Mouse (Mus musculus) thymus, postnatal 4 days (tissue): ENCODE results near the gene Tex14.
A peak's percentile ranks its signal among the peaks of the same experiment; 100 is the strongest.
"Not testable (repeated sequence)": the region's sequence is repeated elsewhere in the genome, so short reads cannot be mapped to it uniquely, and the experiment has no call there.

Source experiments
- DNase-seq: peaks from one replicate; pipeline ENCODE4 v3.0.0; 2021

Gene Tex14

DNA sequence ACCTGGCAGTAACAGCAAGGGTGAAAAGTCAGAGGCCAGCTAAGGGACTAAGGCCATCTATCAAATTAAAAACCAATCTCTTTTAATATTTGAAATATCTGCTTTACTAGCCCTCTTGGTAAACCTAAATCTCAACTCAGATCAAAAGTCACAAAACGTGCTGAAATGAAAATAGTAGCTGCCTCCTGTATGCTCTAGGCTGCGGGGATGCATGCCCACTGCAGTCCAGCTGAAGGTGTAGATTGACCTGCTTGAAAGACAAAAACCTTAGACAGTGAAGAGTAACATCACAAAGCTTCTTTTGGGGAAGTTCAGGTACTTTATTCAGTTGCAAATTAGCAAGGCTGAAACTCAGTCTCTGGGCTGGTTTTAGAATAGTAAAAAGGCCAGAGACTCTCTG lies 74.3 kb downstream of the Tex14 start:
- DNase-seq: not testable (repeated sequence)

GRCm38 (mm10) chr11:87483796-87484326 lies 79.0 kb downstream of the Tex14 start:
- DNase-seq: no peak

- no peak for DNase-seq
Measured at GRCm38 (mm10) chr11:87488948-87489347, 84.1 kb downstream of the Tex14 start.

- no peak for DNase-seq
Measured at GRCm38 (mm10) chr11:87504690-87505214, 99.9 kb downstream of the Tex14 start.

GRCm38 (mm10) chr11:87506502-87506901 lies 101.6 kb downstream of the Tex14 start:
- no peak for DNase-seq

DNA sequence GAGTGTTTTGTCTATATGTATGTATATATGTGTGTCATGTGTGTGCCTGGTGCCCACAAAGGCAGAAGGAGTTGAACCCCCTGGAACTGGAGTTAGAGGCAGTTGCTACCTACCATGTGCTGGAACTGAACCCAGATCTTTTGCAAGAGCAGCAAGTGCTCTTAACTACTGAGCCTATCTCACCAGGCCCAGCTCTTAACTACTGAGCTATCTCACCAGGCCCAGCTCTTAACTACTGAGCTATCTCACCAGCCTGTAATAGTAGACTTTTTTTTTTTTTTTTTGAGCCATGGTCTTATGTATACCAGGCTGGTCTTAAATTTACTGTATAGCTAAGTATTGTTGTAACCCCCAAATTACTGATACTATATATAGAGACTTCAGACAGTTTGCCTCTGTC lies 102.2 kb downstream of the Tex14 start:
- no peak for DNase-seq

GRCm38 (mm10) chr11:87519260-87519659 lies 114.4 kb downstream of the Tex14 start:
- peak; percentile 54 for DNase-seq

DNA sequence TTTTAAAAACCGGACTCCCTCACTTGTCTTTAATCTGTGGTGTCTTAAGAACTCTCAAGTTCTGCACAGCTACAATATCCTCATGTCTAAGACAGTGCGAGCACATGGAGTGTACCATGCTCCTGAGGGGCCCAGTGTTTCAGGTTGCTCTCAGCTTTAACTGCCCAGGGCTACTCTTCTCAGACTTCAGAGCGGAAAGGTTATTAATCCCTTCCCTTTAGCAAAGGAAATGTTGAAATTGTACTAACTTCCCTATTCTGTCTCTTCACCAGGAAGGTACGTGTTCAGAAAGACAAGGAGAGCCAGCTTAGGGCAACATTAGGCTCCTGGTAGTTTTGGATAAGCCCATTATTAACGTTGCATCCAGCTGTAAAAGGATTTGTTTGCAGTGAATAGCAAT lies 118.6 kb downstream of the Tex14 start:
- DNase-seq: no peak

GRCm38 (mm10) chr11:87523967-87524366 lies 119.1 kb downstream of the Tex14 start:
- DNase-seq: no peak

DNA sequence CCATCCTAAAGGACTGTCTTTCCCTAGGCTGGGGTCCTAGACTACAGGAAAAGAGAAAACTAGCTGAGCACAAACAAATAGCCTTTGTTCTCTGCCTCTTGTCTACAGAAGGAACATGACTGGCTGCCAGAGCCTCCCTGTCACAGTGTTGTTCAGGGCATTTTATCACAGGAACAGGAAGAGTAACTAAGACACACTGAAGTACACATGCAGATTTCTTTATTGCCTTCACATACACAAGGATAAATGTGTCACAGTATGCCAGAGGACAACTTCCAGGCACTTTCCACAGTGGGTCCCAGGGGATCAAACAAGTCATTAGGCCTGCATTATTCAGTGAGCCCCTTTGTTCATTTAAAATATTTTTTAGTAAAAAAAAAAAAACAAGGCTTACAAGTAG lies 119.9 kb downstream of the Tex14 start:
- no peak for DNase-seq

DNA sequence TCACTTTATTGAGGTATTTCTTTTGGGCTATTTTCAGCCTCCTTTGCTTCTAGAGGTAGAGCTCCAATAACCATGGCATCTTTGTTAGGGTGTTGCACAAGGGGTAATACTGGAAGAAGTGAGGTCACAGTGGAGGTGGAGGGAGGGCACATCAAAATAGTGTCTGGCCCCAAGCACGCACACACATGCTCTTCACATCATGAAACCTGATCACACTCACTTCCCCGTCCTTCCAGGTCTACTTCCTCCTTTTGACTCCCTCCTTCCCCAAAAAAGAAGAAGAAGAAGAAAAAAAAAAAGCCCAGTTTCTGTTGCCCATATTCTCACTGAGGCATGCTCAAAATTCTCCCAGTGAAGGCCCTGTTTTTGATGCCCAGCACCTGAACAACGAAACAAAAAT lies 122.5 kb downstream of the Tex14 start:
- no peak for DNase-seq

GRCm38 (mm10) chr11:87527990-87528389 lies 123.1 kb downstream of the Tex14 start:
- peak; percentile 28 for DNase-seq

DNA sequence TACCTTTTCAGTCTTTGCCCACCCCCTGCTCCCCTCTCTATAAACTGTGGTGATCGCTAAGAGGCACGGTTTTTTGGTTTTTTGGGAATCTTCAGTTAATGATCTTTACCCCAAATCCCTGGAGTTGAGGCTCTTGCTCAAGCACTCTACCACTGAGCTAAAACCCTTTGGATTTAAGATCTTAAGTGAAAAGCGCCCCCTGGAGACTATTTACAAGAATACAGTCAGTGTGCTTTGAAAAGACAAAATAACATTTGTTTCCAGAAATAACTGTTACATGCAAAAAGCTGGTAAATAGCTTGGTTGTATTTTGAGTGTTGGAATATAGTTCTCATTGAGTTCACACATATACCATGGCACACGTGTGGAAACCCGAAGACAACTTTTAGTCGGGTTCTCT lies 126.8 kb downstream of the Tex14 start:
- DNase-seq: no peak

DNA sequence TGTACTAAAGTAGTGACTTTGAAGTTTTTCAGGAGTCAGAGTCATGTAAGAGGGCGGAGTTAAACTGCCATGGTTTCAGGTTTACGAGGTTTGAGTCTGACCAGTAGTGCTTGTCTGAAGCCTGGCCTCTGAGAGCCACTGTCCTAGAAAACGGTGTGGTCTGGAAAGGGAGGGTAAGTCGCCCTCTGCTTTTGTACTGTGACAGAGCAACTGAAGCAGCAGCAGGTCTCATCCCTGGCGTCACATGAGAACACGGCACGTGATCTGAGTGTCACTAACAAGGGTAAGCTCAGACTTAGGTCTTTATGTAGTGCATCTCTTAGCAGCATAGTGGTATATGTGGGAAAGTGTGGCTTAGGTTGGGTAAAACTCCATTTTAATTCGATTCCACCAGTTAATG lies 137.4 kb downstream of the Tex14 start:
- no peak for DNase-seq

DNA sequence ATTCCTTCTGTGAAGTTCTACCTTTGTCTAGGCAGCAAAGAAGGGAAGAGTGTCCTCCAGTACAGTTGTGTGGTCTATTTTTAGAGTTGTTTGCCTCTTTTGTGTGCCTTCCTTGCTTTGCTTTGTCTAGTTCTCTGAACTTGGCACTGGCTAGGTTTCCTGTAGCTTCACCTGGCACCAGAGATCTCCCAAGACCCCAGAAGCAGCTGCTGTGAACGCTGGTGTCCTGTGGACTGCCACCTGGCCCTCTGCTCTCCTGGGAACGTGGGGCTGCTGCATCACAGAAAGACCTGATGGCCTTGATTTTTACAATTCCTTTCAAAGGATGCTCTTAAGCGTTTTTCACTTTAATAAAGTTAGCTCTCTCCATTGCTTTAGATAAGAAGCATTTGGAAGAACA lies 138.0 kb downstream of the Tex14 start:
- peak; percentile 24 for DNase-seq

DNA sequence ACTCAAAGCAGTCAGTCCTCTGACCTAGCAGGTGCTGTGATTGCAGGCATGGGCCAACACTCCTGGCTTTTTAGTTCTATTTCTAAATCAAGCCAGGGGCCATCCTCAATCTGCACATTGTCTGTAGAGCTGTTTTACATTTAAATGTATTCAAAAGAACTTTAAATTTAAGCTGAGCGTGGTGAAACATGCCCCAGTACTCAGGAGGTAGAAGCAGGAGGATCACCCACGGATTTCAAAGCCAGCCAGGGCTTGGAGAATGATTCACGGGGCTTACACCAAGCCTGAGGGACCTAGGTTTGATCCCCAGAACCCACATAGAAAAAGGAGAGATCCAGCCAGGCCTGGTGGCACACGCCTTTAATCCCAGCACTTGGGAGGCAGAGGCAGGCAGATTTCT lies 148.5 kb downstream of the Tex14 start:
- no peak for DNase-seq

DNA sequence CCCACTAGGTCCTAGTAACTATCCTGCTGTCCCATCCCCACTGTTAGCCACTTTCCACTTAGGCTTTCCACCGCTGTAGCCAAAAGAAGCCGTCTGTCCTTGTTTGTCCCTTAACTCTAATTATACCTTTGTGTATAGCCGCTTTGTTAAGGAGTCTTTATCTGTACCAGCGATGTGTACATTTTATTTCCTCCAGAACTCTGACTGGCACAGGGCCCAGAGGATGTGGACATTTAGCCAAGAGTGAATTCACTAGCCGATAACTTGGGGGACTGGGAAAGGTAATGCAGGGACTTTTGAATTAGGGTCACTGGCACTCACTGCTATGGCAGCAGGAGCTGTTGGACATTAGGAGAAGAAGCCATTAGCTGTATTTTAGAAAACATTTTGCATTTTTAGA lies 149.5 kb downstream of the Tex14 start:
- no peak for DNase-seq

- no peak for DNase-seq
Measured at GRCm38 (mm10) chr11:87555106-87555703, 150.3 kb downstream of the Tex14 start.

DNA sequence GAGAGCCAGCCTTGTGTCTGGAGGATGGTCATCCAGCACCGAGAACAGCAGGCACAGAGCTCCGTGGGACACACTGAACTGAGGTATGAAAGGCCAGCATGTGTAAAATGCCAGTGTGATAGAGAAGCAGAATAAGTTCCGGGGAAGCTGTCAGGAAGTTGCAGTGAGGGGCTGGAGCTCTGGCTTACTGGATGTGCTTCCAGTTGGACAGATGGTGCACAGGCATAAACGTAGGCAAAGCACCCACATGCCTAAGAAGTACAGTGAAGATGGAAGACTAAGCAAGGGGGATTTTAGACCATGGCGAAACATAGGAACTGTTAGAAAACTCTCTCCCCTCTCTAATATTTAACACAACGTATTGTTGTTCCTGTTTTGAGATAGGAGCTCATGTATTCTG lies 156.3 kb downstream of the Tex14 start:
- no peak for DNase-seq

DNA sequence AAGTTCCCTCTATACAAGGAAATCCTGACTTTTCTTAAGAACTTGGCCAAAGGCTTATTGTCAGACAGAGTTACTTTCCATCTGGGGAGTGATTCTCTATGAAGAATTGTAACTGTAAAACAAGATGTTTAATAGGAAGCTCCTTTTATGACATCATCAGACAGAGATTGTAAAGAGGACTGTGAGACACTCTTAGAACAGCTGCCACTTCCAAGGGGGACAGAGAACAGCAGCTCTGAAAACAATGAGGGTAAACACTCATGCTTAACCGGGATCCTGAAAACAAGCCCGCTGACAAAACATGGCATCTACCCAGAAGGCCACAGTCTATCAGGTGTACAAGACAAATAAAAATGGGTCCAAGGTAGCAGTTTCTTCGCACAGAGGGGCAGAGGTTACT lies 161.6 kb downstream of the Tex14 start, which contains the start of gene Gm11492:
TSS of gene Gm11492 (plus strand) at position 153 of the 400 bp plus-strand sequence.
- no peak for DNase-seq

- no peak for DNase-seq
Measured at GRCm38 (mm10) chr11:87568255-87568953, 163.5 kb downstream of the Tex14 start, which contains the start of gene Sept4. TSS of gene Sept4 (plus strand) at chr11:87568903.

DNA sequence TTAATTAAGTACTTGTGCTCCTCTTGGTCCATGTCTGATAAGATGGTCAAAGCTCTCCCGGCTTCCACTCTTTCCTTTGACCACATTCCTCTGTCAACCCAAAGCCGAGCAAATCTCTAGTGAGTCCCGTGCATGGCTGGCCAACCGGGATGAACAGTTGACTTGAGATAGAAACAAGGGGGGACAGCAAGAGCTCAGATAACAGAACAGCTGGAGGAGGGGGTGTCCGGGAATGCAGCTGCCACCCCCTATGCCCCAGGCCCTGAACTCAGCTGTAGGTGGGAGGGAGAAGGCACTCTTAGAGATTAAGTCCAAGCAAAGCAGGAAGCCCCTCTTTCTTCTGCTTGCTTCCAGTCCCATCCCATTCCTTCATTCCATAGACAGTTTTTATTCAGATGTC lies 165.9 kb downstream of the Tex14 start:
- no peak for DNase-seq

GRCm38 (mm10) chr11:87571361-87571950 lies 166.6 kb downstream of the Tex14 start:
- DNase-seq: no peak

- no peak for DNase-seq
Measured at GRCm38 (mm10) chr11:87573751-87574150, 168.9 kb downstream of the Tex14 start.
